Comparison of ENCODE assay signal across 8 mouse cellular contexts in genomic region chr7:45163735-45164490, GRCm38 (mm10). TPM values are rescaled to one million over a fixed set of nuclear protein-coding genes. Genes with fewer than 3 reads are reported as not detected.
DNase-seq lines count a peak whose midpoint lies in the region; ATAC-seq and TF ChIP-seq lines count a peak whose summit lies in the region.

Slc17a7 (plus strand) TSS chr7:45163949.

- 0 out of 2 replicates have a peak, but pooled peaks cover 2% of the 10 kb centered on the region for H3K4me1 ChIP-seq in lung, adult 2 months (ENCODE audit: control insufficient read depth, insufficient read depth, low read length)
- peaks cover 4% of the 10 kb centered on the region; the same call in 1 of the 2 replicates for H3K4me1 ChIP-seq in cortical plate, adult 2 months (ENCODE audit: control insufficient read depth, insufficient read depth, low read length)
- 0 out of 2 replicates have a peak, but pooled peaks cover 6% of the 10 kb centered on the region for H3K4me1 ChIP-seq in heart, postnatal 0 days (ENCODE audit: control insufficient read depth, insufficient read depth)

- H3K27ac ChIP-seq in cortical plate, adult 2 months (ENCODE audit: insufficient read depth, low read length) = peak within 1 kb of the TSS; percentile 81
- H3K27ac ChIP-seq in heart, postnatal 0 days (ENCODE audit: low read depth) = no peak within 1 kb of the TSS

- H3K4me2 ChIP-seq in heart, postnatal 0 days (ENCODE audit: low read depth, low read length) = peak within 1 kb of the TSS; percentile 56

- ATAC-seq in heart, postnatal 0 days (ENCODE audit: insufficient read depth, low read depth) = no peak
- ATAC-seq in frontal cortex, adult (ENCODE audit: low TSS enrichment) = no peak

- H3K9me3 ChIP-seq in heart, postnatal 0 days (replicated peaks; ENCODE audit: control insufficient read depth, low read length) = peaks cover 5% of the 10 kb centered on the region

- H3K4me3 ChIP-seq in lung, adult 2 months (replicated peaks; ENCODE audit: extremely low read depth, low read depth, low read length) = no peak within 1 kb of the TSS
- H3K4me3 ChIP-seq in cortical plate, adult 2 months (ENCODE audit: insufficient read depth, low read length) = peak within 1 kb of the TSS; percentile 85
- H3K4me3 ChIP-seq in heart, postnatal 0 days (ENCODE audit: low read depth, low read length) = peak within 1 kb of the TSS; percentile 43

- peaks cover 7% of the 10 kb centered on the region; the same call in 1 of the 2 replicates for H3K36me3 ChIP-seq in heart, postnatal 0 days (replicated peaks; ENCODE audit: control insufficient read depth, insufficient read depth, low read length)

- TF ChIP-seq POLR2A in lung, adult 2 months (IDR thresholded peaks at IDR 0.05; ENCODE audit: borderline replicate concordance, extremely low read depth, low read depth, low read length) = no peak
- peak; percentile 66; the same call in 1 of the 2 replicates for TF ChIP-seq POLR2A in cortical plate, adult 2 months (IDR thresholded peaks at IDR 0.05; ENCODE audit: extremely low read depth, insufficient read depth, low read length)

- DNase-seq in lung, adult 18-20 months = peak; percentile 30 to 37
- DNase-seq in lung, adult 2 months = no peak
- no peak for DNase-seq in heart, postnatal 0 days (ENCODE audit: low spot score)
- DNase-seq in layer of hippocampus, postnatal 10 days (ENCODE audit: low spot score in 2 of 2) = peak; percentile 41 to 53
- DNase-seq in lung, postnatal 10 days = peak; percentile 48
- peak; percentile 48 for DNase-seq in right cerebral cortex, postnatal 4 days

- H3K27me3 ChIP-seq in heart, postnatal 0 days (ENCODE audit: control insufficient read depth, insufficient read depth, low read length) = peaks cover 64% of the 10 kb centered on the region

- no peak for TF ChIP-seq EP300 in heart, postnatal 0 days (IDR thresholded peaks at IDR 0.05; ENCODE audit: low read depth)

- no peak for TF ChIP-seq CTCF in lung, adult 2 months (IDR thresholded peaks at IDR 0.05; ENCODE audit: insufficient read depth, low read length)
- no peak for TF ChIP-seq CTCF in cortical plate, adult 2 months (IDR thresholded peaks at IDR 0.05; ENCODE audit: extremely low read depth, insufficient read depth, low read length)
- TF ChIP-seq CTCF in heart, postnatal 0 days (IDR thresholded peaks at IDR 0.05; ENCODE audit: low read depth) = no peak

- WGBS in lung, adult 2 months = 2% methylated on average over 41 of the region's 41 CpGs
- 3% methylated on average over 30 of the region's 41 CpGs for WGBS in heart, postnatal 0 days

- peak within 1 kb of the TSS; percentile 32; the same call in 1 of the 2 replicates for H3K9ac ChIP-seq in heart, postnatal 0 days (replicated peaks; ENCODE audit: low read depth, low read length)

RNA-seq across cellular contexts. Expression of gene Slc17a7, which starts in this region (rescaled TPM):
- 2.4 and 2.7 TPM in 2 replicates for polyA plus RNA-seq in lung, adult 2 months (2012; rRNA removed)
- 1,033 and 1,121 TPM in 2 replicates for polyA plus RNA-seq in cortical plate, adult 2 months (2012; rRNA removed)
- total RNA-seq in heart, postnatal 0 days (2014; rRNA removed; ENCODE audit: low replicate concordance) = 7.5 and 12.7 TPM in 2 replicates
- polyA plus RNA-seq in heart, postnatal 0 days (2015; fragmentation: Nextera tagmentation; extraction: Ambion mirVana) = 4.3 and 5.4 TPM in 2 replicates
- 1,000 to 10,000 TPM; 1,094 to 1,136 TPM for total RNA-seq in layer of hippocampus, postnatal 10 days (2021)

Comparison
In these comparisons a context has a peak if more than half of its experiments do, and no peak if none do; other contexts are left out.
1. RNA of gene Slc17a7 (total RNA-seq): 1,094 to 1,136 TPM in layer of hippocampus, postnatal 10 days; 7.5 to 12.7 TPM in heart, postnatal 0 days; every median in the first group is over 10 times any median in the second.
2. RNA of gene Slc17a7 (polyA plus RNA-seq): 1,033 to 1,121 TPM in cortical plate, adult 2 months; 4.3 to 5.4 TPM in heart, postnatal 0 days and 2.4 to 2.7 TPM in lung, adult 2 months; every median in the first group is over 100 times any median in the second.
3. DNase-seq: peak in lung, adult 18-20 months (2 of 2), layer of hippocampus, postnatal 10 days (2 of 2), lung, postnatal 10 days (single experiment) and right cerebral cortex, postnatal 4 days (single experiment); none in lung, adult 2 months (single experiment) and heart, postnatal 0 days (single experiment).